13 mouse cellular contexts compared by ENCODE assay signal in genomic region chr9:90242291-90242690, GRCm38 (mm10). TPM values are rescaled to one million over a fixed set of nuclear protein-coding genes. Genes with fewer than 3 reads are reported as not detected.
DNase-seq lines count a peak whose midpoint lies in the region; ATAC-seq and TF ChIP-seq lines count a peak whose summit lies in the region.
"Had no signal": no experiment of that assay in that cellular context is flagged by ENCODE, and none has a peak within 500 bp of the region (broad histone marks: within the 10 kb centered on the region; RNA-seq: fewer than 3 reads in every experiment).

No protein-coding gene starts in this region.

- TF ChIP-seq CTCF in lung, postnatal 0 days (IDR thresholded peaks at IDR 0.05): no peak
- TF ChIP-seq CTCF in bone marrow, adult 2 months (IDR thresholded peaks at IDR 0.05; ENCODE audit: control insufficient read depth, insufficient read depth, low read length): no peak

- TF ChIP-seq EP300 in lung, postnatal 0 days (IDR thresholded peaks at IDR 0.05): no peak

- peak; percentile 18 for DNase-seq in cerebellum, adult 11 months
- DNase-seq in cerebellum, adult 8-10 months: no peak
- DNase-seq in lung, postnatal 0 days (ENCODE audit: low spot score): no peak
- DNase-seq in lung, adult 18-20 months: no peak
- DNase-seq in liver, embryonic 13.5 days: no peak
- DNase-seq in right cerebral cortex, adult 2 months (ENCODE audit: low spot score in 2 of 2): no peak
- DNase-seq in layer of hippocampus, postnatal 36 days: no peak
- DNase-seq: heart, postnatal 36 days had no signal

- 0 out of 2 replicates have a peak, but pooled peaks cover 3% of the 10 kb centered on the region for H3K36me3 ChIP-seq in lung, postnatal 0 days (ENCODE audit: insufficient read depth, low read length)
- H3K36me3 ChIP-seq in liver, embryonic 13.5 days: peaks cover 70% of the 10 kb centered on the region

- H3K9me3 ChIP-seq in lung, postnatal 0 days (ENCODE audit: low read length): no peaks in the 10 kb centered on the region
- H3K9me3 ChIP-seq in liver, embryonic 13.5 days (replicated peaks): no peaks in the 10 kb centered on the region
- H3K9me3 ChIP-seq: embryonic facial prominence, embryonic 10.5 days; kidney, embryonic 15.5 days; limb, embryonic 15.5 days; neural tube, embryonic 15.5 days had no signal

- no peak for TF ChIP-seq POLR2A in bone marrow, adult 2 months (IDR thresholded peaks at IDR 0.05; ENCODE audit: borderline replicate concordance, control insufficient read depth, low read depth, low read length)

- no peak overlapping the region for H3K9ac ChIP-seq in lung, postnatal 0 days (replicated peaks; ENCODE audit: low read depth)
- H3K9ac ChIP-seq in liver, embryonic 13.5 days: peak overlapping the region; percentile 59
- H3K9ac ChIP-seq: kidney, embryonic 15.5 days; limb, embryonic 15.5 days; neural tube, embryonic 15.5 days had no signal

- no peak overlapping the region for H3K4me2 ChIP-seq in lung, postnatal 0 days (replicated peaks; ENCODE audit: low read depth, low read length)
- H3K4me2 ChIP-seq in liver, embryonic 13.5 days: peak overlapping the region; percentile 26
- H3K4me2 ChIP-seq: kidney, embryonic 15.5 days; limb, embryonic 15.5 days; neural tube, embryonic 15.5 days had no signal

- H3K4me3 ChIP-seq in lung, postnatal 0 days (ENCODE audit: low read depth, low read length): no peak overlapping the region
- peak overlapping the region; percentile 57 for H3K4me3 ChIP-seq in bone marrow, adult 2 months (replicated peaks; ENCODE audit: control insufficient read depth, low read depth, low read length)
- no peak overlapping the region for H3K4me3 ChIP-seq in liver, embryonic 13.5 days (replicated peaks)
- H3K4me3 ChIP-seq: embryonic facial prominence, embryonic 10.5 days; kidney, embryonic 15.5 days; limb, embryonic 15.5 days; neural tube, embryonic 15.5 days had no signal

- H3K27ac ChIP-seq in lung, postnatal 0 days (ENCODE audit: low read length): peak overlapping the region; percentile 43; the same call in 1 of the 2 replicates
- H3K27ac ChIP-seq in bone marrow, adult 2 months (ENCODE audit: control insufficient read depth, insufficient read depth, low read depth, low read length, poor library complexity): peak overlapping the region; percentile 96
- H3K27ac ChIP-seq in liver, embryonic 13.5 days: peak overlapping the region; percentile 99
- H3K27ac ChIP-seq: embryonic facial prominence, embryonic 10.5 days; kidney, embryonic 15.5 days; limb, embryonic 15.5 days; neural tube, embryonic 15.5 days had no signal

- no peaks in the 10 kb centered on the region; the same call in 1 of the 2 replicates for H3K4me1 ChIP-seq in lung, postnatal 0 days (ENCODE audit: insufficient read depth, low read depth, low read length)
- H3K4me1 ChIP-seq in bone marrow, adult 2 months (ENCODE audit: control insufficient read depth, insufficient read depth, low read length): peaks cover 22% of the 10 kb centered on the region
- H3K4me1 ChIP-seq in liver, embryonic 13.5 days (replicated peaks): peaks cover 93% of the 10 kb centered on the region
- H3K4me1 ChIP-seq: embryonic facial prominence, embryonic 10.5 days; kidney, embryonic 15.5 days; limb, embryonic 15.5 days; neural tube, embryonic 15.5 days had no signal

- ATAC-seq in lung, postnatal 0 days: no peak
- ATAC-seq in liver, embryonic 13.5 days (ENCODE audit: low read depth): no peak

- 72% methylated on average over 6 of the region's 6 CpGs for WGBS in lung, postnatal 0 days
- WGBS in bone marrow, adult 2 months: 39% methylated on average over 6 of the region's 6 CpGs
- WGBS in liver, embryonic 13.5 days (ENCODE audit: insufficient replicate concordance): 85% methylated on average over 6 of the region's 6 CpGs

- H3K27me3 ChIP-seq in lung, postnatal 0 days (replicated peaks; ENCODE audit: insufficient read depth, low read length): no peaks in the 10 kb centered on the region
- no peaks in the 10 kb centered on the region for H3K27me3 ChIP-seq in liver, embryonic 13.5 days
- H3K27me3 ChIP-seq: kidney, embryonic 15.5 days; limb, embryonic 15.5 days; neural tube, embryonic 15.5 days had no signal

RNA-seq across cellular contexts. Expression of gene Tbc1d2b, which starts 28.3 kb away (rescaled TPM):
- polyA plus RNA-seq in lung, postnatal 0 days (2015; fragmentation: Nextera tagmentation; extraction: Ambion mirVana): 9.5 and 11.0 TPM in 2 replicates
- 12.5 and 26.2 TPM in 2 replicates for polyA plus RNA-seq in bone marrow, adult 2 months (2011; ENCODE audit: insufficient read depth, insufficient read length, low replicate concordance, missing spikeins)
- polyA plus RNA-seq in liver, embryonic 13.5 days (2015; fragmentation: Nextera tagmentation; extraction: Ambion mirVana): 6.5 and 8.2 TPM in 2 replicates
- total RNA-seq in layer of hippocampus, postnatal 36 days (2021): 1 to 10 TPM; 9.0 to 9.1 TPM

Comparison
In these comparisons a context has a peak if more than half of its experiments do, and no peak if none do; other contexts are left out.
1. H3K27ac ChIP-seq: peak in every context shown above with its lines; median percentile 99 in liver, embryonic 13.5 days; 96 in bone marrow, adult 2 months; 43 in lung, postnatal 0 days.